Mouse (Mus musculus) midbrain, postnatal 0 days (tissue): Measurements from ENCODE around the gene Cys1. TPM values are rescaled to one million over a fixed set of nuclear protein-coding genes. Genes with fewer than 3 reads are reported as not detected.
"Not testable (repeated sequence)": the region's sequence is repeated elsewhere in the genome, so short reads cannot be mapped to it uniquely, and the experiment has no call there.

Source experiments
- ATAC-seq: fragments of 200-750 bp; cut with Nextera tagmentation; 2 replicates; pipeline ENCODE4 v1.8.0; 2017; ENCODE audit warnings: moderate number of reproducible peaks, mild to moderate bottlenecking, moderate TSS enrichment, moderate library complexity; ENCODE audit not compliant: low FRiP score
- DNase-seq: peaks from one replicate; pipeline ENCODE4 v3.0.0-alpha.2; 2015; ENCODE audit warnings: low spot score
- H3K27ac ChIP-seq: fragments of 300-500 bp; sonication (generic); 2 replicates; pipeline ENCODE4 v1.5.1; 2014; ENCODE audit warnings: low read depth, mild to moderate bottlenecking, low read length, mixed read lengths
- H3K27me3 ChIP-seq: fragments of 300-500 bp; sonication (generic); 2 replicates; pipeline ENCODE4 v1.6.1; 2014; ENCODE audit warnings: low read length, control low read depth, mixed read lengths; ENCODE audit not compliant: insufficient read depth
- H3K36me3 ChIP-seq: fragments of 300-500 bp; sonication (generic); 2 replicates; pipeline ENCODE4 v1.6.1; 2014; ENCODE audit warnings: low read length, control low read depth, mixed read lengths; ENCODE audit not compliant: insufficient read depth
- H3K4me1 ChIP-seq: fragments of 300-500 bp; sonication (generic); 2 replicates; pipeline ENCODE4 v1.6.1; 2014; ENCODE audit warnings: mild to moderate bottlenecking, control low read depth, antibody characterized with exemption, low read length, mixed read lengths; ENCODE audit not compliant: insufficient read depth
- H3K4me2 ChIP-seq: fragments of 300-500 bp; sonication (generic); 2 replicates; pipeline ENCODE4 v1.6.1; 2014; ENCODE audit warnings: low read depth, mild to moderate bottlenecking, low read length, mixed read lengths; ENCODE audit not compliant: poor library complexity, severe bottlenecking
- H3K4me3 ChIP-seq: fragments of 300-500 bp; sonication (generic); 2 replicates; pipeline ENCODE4 v1.5.1; 2014; ENCODE audit warnings: low read depth, mild to moderate bottlenecking, low read length, moderate library complexity
- H3K9ac ChIP-seq: fragments of 300-500 bp; sonication (generic); replicated peaks from 2 replicates; pipeline ENCODE4 v1.6.1; 2014; ENCODE audit warnings: mild to moderate bottlenecking, low read length, moderate library complexity, mixed read lengths; ENCODE audit not compliant: poor library complexity, severe bottlenecking
- H3K9me3 ChIP-seq: fragments of 300-500 bp; sonication (generic); 2 replicates; pipeline ENCODE4 v1.6.1; 2016; ENCODE audit warnings: low read length, control low read depth
- CTCF ChIP-seq: IDR thresholded peaks from 2 replicates; pipeline ENCODE4 v1.5.1; 2016; ENCODE audit warnings: antibody characterized with exemption, mild to moderate bottlenecking
- WGBS: fragments of 180-500 bp; shearing (Covaris S2); extraction: QIAGEN DNeasy Blood & Tissue Kit; methylation state at CpG from one replicate; pipeline ENCODE4 v1.1.7; 2014; 5-methylcytosine and 5-hydroxymethylcytosine counted together
- polyA plus RNA-seq: library from polyadenylated mRNA; unstranded; fragments of >200 nt; fragmentation: Nextera tagmentation; extraction: Ambion mirVana; gene quantifications from 2 replicates; pipeline ENCODE4 v1.2.1, GENCODE M21; 2015
- total RNA-seq: library from RNA; depleted of rRNA; stranded (reverse); fragments of >200 nt; gene quantifications from 2 replicates; pipeline ENCODE4 v1.2.3, GENCODE M21; 2014

The Cys1 gene
- total and polyA plus RNA-seq, 2 experiments from 2014 or later = 2.1 to 4.8 TPM

DNA sequence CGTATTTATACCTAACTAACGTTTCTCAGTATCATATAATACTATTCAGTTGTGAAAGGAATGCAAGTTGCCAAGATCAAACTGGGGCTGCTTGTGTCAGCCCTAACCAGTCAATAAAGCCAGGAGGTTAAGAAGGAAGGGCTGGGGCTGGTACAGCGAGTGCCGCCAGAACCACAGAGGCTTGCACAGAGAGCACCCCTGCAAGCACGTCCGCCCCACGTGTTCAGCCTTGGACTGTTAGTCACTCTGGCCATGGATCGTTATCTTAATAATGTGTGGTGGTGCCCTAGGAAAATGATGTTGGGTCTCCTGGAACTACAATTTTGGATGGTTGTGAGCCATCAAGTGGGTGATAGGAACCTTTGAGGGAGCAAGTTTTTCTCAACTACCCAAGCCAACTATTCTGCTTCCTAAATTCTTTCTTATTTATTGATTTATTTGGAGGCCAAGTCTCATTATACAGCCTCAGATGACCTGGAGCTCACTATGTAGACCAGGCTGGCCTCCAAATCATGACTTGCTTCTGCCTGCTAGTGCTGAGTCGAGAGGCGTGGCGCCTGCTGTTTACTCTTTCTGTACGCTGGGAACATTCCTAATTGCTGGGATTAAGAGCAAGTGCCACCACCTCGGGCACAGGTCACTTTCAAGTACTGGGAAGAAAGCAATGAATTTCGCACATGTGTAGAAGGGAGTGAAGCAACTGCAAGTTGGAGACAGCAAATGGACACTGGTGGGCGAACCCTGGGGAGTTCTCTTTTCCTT, 24.1 kb upstream of the Cys1 start:
- H3K36me3 ChIP-seq = no peaks in the 10 kb centered on the region
- no peak for ATAC-seq

DNA sequence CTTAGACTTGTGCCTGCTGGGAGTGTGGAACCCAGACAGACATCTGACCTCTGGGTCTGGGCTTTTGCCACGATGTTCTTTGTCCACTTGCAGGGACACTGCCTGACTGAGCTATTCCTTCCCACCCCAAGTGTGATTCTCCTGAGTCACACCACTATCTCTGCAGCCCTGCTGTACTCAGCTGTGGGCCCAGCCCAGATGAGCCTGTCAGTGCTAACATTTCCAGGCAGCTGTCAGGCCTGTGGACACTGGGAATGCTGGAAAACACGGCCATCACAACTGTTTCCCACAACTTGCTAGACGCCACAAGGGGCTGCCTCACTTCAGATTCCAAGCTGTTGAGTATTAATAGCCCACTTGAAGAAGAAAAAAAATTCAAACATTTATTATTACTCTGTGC, 21.4 kb upstream of the Cys1 start:
- Histone ChIP-seq H3K4me2 (no peak overlapping the region), H3K4me1 (no peaks in the 10 kb centered on the region), H3K9me3 (no peaks in the 10 kb centered on the region), H3K4me3 (no peak overlapping the region), H3K27me3 (0 out of 2 replicates have a peak, but pooled peaks cover 3% of the 10 kb centered on the region), H3K27ac (no peak overlapping the region), H3K36me3 (no peaks in the 10 kb centered on the region), H3K9ac (no peak overlapping the region)
- no peak for TF ChIP-seq CTCF
- DNase-seq = no peak
- no peak for ATAC-seq
- 90% methylated on average over 3 of the region's 3 CpGs for WGBS

More for the DNA sequence above, 24.1 kb upstream of the Cys1 start:
- H3K4me3 ChIP-seq = no peak overlapping the region
- no peak overlapping the region for H3K27ac ChIP-seq
- H3K9ac ChIP-seq = no peak overlapping the region
- H3K4me2 ChIP-seq = no peak overlapping the region
- DNase-seq = no peak
- 0 out of 2 replicates have a peak, but pooled peaks cover 3% of the 10 kb centered on the region for H3K27me3 ChIP-seq
- no peak for TF ChIP-seq CTCF
- peaks cover 5% of the 10 kb centered on the region; the same call in 1 of the 2 replicates for H3K4me1 ChIP-seq
- H3K9me3 ChIP-seq = no peaks in the 10 kb centered on the region
- 89% methylated on average over 15 of the region's 15 CpGs for WGBS

DNA sequence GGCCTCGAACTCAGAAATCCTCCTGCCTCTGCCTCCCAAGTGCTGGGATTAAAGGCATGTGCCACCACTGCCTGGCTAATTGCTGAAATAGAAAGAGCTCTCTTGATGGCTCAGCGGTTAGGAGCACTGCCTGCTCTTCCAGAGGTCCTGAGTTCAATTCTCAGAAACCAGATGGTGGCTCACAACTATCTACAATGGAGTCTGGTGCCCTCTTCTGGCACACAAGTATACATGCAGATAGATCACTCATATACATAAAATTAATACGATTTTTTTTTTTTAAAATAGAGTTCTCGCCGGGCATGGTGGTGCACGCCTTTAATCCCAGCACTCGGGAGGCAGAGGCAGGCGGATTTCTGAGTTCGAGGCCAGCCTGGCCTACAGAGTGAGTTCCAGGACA, 20.0 kb upstream of the Cys1 start:
- not testable (repeated sequence) for H3K36me3 ChIP-seq, H3K4me3 ChIP-seq, H3K27ac ChIP-seq, H3K4me1 ChIP-seq, H3K27me3 ChIP-seq, H3K4me2 ChIP-seq, DNase-seq, H3K9me3 ChIP-seq, ATAC-seq, H3K9ac ChIP-seq
- 90% methylated on average over 9 of the region's 9 CpGs for WGBS
- TF ChIP-seq CTCF = peak; percentile 18; the same call in 1 of the 2 replicates

DNA sequence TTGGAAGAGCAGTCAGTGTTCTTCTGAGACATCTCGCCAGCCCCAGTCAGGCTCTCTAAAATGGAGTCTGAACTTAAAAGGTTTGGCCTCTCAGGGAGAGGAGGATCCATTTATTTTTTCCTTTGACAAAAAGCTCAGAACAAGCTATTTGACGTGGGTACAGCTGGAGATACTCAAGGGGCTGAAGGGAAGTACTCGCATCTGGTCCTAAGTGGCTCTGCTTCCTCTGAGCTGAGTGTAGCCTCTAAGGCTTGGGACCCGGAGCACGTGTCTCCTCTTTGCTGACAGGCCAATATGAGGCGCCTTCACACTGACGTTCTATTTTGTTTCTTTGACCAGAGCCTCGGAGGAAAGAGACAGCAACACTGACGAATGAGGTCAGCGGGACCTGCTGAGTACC, 18.0 kb upstream of the Cys1 start:
- H3K4me3 ChIP-seq = no peak overlapping the region
- no peak overlapping the region for H3K4me2 ChIP-seq
- no peak for TF ChIP-seq CTCF
- DNase-seq (no peak), ATAC-seq (no peak)
- H3K9me3 ChIP-seq = no peaks in the 10 kb centered on the region
- H3K36me3 ChIP-seq = no peaks in the 10 kb centered on the region
- H3K9ac ChIP-seq = no peak overlapping the region
- no peaks in the 10 kb centered on the region for H3K4me1 ChIP-seq
- 0 out of 2 replicates have a peak, but pooled peaks cover 3% of the 10 kb centered on the region for H3K27me3 ChIP-seq
- H3K27ac ChIP-seq = no peak overlapping the region
- 82% methylated on average over 10 of the region's 10 CpGs for WGBS

DNA sequence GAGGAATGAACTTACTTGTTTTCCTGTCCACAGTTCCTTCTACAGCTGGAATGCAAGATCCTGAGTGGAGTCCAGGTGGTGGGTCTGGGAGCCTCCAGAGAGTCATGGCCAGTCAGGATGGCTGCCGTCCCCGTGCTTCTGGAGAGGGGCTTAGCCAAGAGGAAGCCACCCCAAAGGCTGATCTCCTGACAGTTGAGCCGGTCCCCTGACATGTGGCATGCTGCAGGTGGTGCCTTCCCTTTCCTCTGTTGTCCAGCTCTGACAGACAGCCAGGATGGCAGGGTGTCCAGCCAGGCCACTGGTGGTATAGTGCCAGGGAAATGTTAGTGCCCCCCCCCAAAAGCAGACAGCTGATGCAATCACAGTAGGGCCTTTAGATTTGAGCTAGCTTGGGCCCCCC, 16.9 kb upstream of the Cys1 start:
- DNase-seq = no peak
- Histone ChIP-seq H3K4me2 (no peak overlapping the region), H3K27ac (no peak overlapping the region), H3K9ac (no peak overlapping the region), H3K4me1 (no peaks in the 10 kb centered on the region), H3K9me3 (no peaks in the 10 kb centered on the region), H3K27me3 (0 out of 2 replicates have a peak, but pooled peaks cover 3% of the 10 kb centered on the region), H3K4me3 (no peak overlapping the region), H3K36me3 (no peaks in the 10 kb centered on the region)
- no peak for TF ChIP-seq CTCF
- WGBS = 73% methylated on average over 3 of the region's 3 CpGs
- no peak for ATAC-seq

DNA sequence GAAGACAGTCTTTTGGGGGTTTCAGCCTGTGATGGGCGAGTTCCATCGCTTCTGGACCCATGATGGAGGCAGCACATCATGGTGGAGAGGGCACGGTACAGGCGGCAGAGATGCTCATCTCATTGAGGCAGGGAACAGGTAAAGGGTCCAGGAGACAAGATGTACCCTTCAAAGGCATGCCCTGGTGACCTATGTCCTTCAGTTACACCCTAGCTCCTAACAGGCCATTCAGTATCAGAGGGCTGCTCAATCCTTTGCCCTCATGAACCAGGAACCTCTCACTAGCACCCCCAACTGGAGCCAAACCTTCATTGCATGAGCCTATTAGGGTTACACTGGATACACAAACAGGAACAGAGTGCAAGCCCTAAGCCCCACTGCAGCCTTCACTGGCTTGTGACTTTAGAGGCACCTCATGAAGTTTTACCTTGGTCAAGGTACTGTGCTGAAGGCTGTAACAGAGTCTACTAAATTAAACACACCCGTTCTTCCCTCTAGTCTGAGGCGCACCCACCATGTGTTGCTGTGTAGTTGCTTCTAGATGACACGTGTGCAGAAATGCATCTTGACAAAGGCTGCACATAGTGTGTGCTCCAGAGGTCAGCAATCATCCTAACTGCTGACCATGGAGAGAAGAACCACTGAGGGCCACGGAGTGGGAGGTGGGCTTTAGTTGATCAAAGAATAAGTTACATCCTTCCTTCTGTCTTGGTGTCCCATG, 16.0 kb upstream of the Cys1 start:
- H3K27ac ChIP-seq = no peak overlapping the region
- H3K4me3 ChIP-seq = no peak overlapping the region
- DNase-seq = no peak
- ATAC-seq = peak; percentile 53
- no peak overlapping the region for H3K9ac ChIP-seq
- no peak for TF ChIP-seq CTCF
- 0 out of 2 replicates have a peak, but pooled peaks cover 3% of the 10 kb centered on the region for H3K27me3 ChIP-seq
- no peaks in the 10 kb centered on the region for H3K36me3 ChIP-seq
- H3K4me2 ChIP-seq = peak overlapping the region; percentile 23; the same call in 1 of the 2 replicates
- no peaks in the 10 kb centered on the region for H3K4me1 ChIP-seq
- no peaks in the 10 kb centered on the region for H3K9me3 ChIP-seq
- WGBS = 63% methylated on average over 8 of the region's 8 CpGs
